Mouse (Mus musculus) CH12.LX (cell line): ENCODE measurements at regions not wholly inside any gene's neighbourhood (a gene's known extent, or its start where the extent isn't known, plus 50 kb on each side); places are given as distances from the start of the nearest gene placed in this dataset.

ENCODE experiments used
- DNase-seq: peaks from one replicate; pipeline ENCODE4 v3.0.0-alpha.2; 2013; ENCODE audit errors: extremely low read depth
- H3K27ac ChIP-seq: 2 replicates; pipeline ENCODE4 v1.5.1; 2012; ENCODE audit warnings: low read depth, mild to moderate bottlenecking, control low read depth, moderate library complexity; ENCODE audit not compliant: insufficient read depth
- H3K27me3 ChIP-seq: replicated peaks from 2 replicates; pipeline ENCODE3; 2012; ENCODE audit warnings: inconsistent platforms
- H3K36me3 ChIP-seq, 2 experiments: replicated peaks in 1 of 2; 2 replicates each; pipeline versions ENCODE3 to v1.6.1; 2012; ENCODE audit warnings: inconsistent platforms in 1 of 2, low read length in 1 of 2, mild to moderate bottlenecking in 1 of 2, mixed read lengths in 1 of 2, moderate library complexity in 1 of 2; ENCODE audit not compliant: control insufficient read depth in 1 of 2, insufficient read depth in 1 of 2
- H3K4me1 ChIP-seq, 2 experiments: 2 replicates each; pipeline ENCODE4 v1.6.1; 2012; ENCODE audit warnings: inconsistent platforms in 1 of 2, moderate library complexity in 1 of 2; ENCODE audit not compliant: insufficient read depth in 2 of 2, control insufficient read depth in 1 of 2
- H3K4me2 ChIP-seq: 2 replicates; pipeline ENCODE4 v1.6.1; 2012; ENCODE audit warnings: low read depth, mild to moderate bottlenecking, control low read depth; ENCODE audit not compliant: poor library complexity, insufficient read depth, severe bottlenecking
- H3K4me3 ChIP-seq, 3 experiments: fragments of 150-350 bp in 1 of 3; sonication (generic) in 1 of 3; replicated peaks in 1 of 3; 2 replicates each; pipeline versions ENCODE3 to v1.5.1; 2011 to 2012; ENCODE audit warnings: low read depth in 2 of 3, low read length in 2 of 3, mild to moderate bottlenecking in 2 of 3, moderate library complexity in 2 of 3, control low read depth in 1 of 3, improper control_type of control experiment in 1 of 3, inconsistent platforms in 1 of 3, mixed read lengths in 1 of 3; ENCODE audit not compliant: poor library complexity in 1 of 3
- H3K79me2 ChIP-seq: replicated peaks from 2 replicates; pipeline ENCODE4 v1.6.1; 2012; ENCODE audit warnings: mild to moderate bottlenecking, moderate library complexity; ENCODE audit not compliant: control insufficient read depth, poor library complexity, insufficient read depth, severe bottlenecking; ENCODE audit errors: extremely low read depth
- H3K9ac ChIP-seq: 2 replicates; pipeline ENCODE4 v1.6.1; 2012; ENCODE audit warnings: low read depth, mild to moderate bottlenecking, control low read depth, moderate library complexity; ENCODE audit not compliant: insufficient read depth
- H3K9me3 ChIP-seq: replicated peaks from 2 replicates; pipeline ENCODE3; 2012; ENCODE audit warnings: low read length, inconsistent platforms, mixed read lengths
- CHD1 ChIP-seq: IDR thresholded peaks from 2 replicates; pipeline ENCODE4 v1.6.1; 2012; ENCODE audit warnings: low read depth, low read length, improper control_type of control experiment, inconsistent platforms
- ELF1 ChIP-seq: IDR thresholded peaks from 2 replicates; pipeline ENCODE4 v1.6.1; 2014; ENCODE audit warnings: low read depth, mild to moderate bottlenecking, inconsistent platforms, low read length, improper control_type of control experiment
- ETS1 ChIP-seq: conservative IDR thresholded peaks from 2 replicates; pipeline ENCODE4 v1.6.1; 2012; ENCODE audit warnings: low read depth, mild to moderate bottlenecking, inconsistent platforms, low read length, improper control_type of control experiment, moderate library complexity
- GABPA ChIP-seq: IDR thresholded peaks from 2 replicates; pipeline ENCODE4 v1.6.1; 2012; ENCODE audit warnings: low read depth, low read length, improper control_type of control experiment, inconsistent platforms; ENCODE audit not compliant: insufficient replicate concordance
- HCFC1 ChIP-seq: IDR thresholded peaks from 2 replicates; pipeline ENCODE4 v1.6.1; 2012; ENCODE audit warnings: low read depth, mild to moderate bottlenecking, inconsistent platforms, low read length, improper control_type of control experiment
- IRF4 ChIP-seq: IDR thresholded peaks from 2 replicates; pipeline ENCODE4 v1.6.1; 2014; ENCODE audit warnings: low read depth, mild to moderate bottlenecking, inconsistent platforms, low read length, improper control_type of control experiment
- JUN ChIP-seq: IDR thresholded peaks from 2 replicates; pipeline ENCODE4 v1.6.1; 2011; ENCODE audit warnings: low read depth, mild to moderate bottlenecking, low read length, improper control_type of control experiment, moderate library complexity; ENCODE audit not compliant: insufficient read depth
- MAFK ChIP-seq: IDR thresholded peaks from 2 replicates; pipeline ENCODE4 v1.6.1; 2011; ENCODE audit warnings: low read length, improper control_type of control experiment; ENCODE audit not compliant: insufficient replicate concordance
- MAX ChIP-seq: IDR thresholded peaks from 2 replicates; pipeline ENCODE4 v1.6.1; 2011; ENCODE audit warnings: low read length, improper control_type of control experiment
- MXI1 ChIP-seq: IDR thresholded peaks from 2 replicates; pipeline ENCODE4 v1.6.1; 2011; ENCODE audit warnings: mild to moderate bottlenecking, low read depth, low read length, improper control_type of control experiment
- NRF1 ChIP-seq: IDR thresholded peaks from 2 replicates; pipeline ENCODE4 v1.6.1; 2014; ENCODE audit warnings: low read depth, mild to moderate bottlenecking, inconsistent platforms, low read length, improper control_type of control experiment, moderate library complexity
- PAX5 ChIP-seq: IDR thresholded peaks from 2 replicates; pipeline ENCODE4 v1.6.1; 2012; ENCODE audit warnings: low read length, inconsistent platforms, mixed read lengths
- POLR2AphosphoS2 ChIP-seq: IDR thresholded peaks from 2 replicates; pipeline ENCODE4 v1.6.1; 2011; ENCODE audit warnings: low read depth, low read length, improper control_type of control experiment
- RAD21 ChIP-seq: IDR thresholded peaks from 2 replicates; pipeline ENCODE4 v1.6.1; 2011; ENCODE audit warnings: low read depth, mild to moderate bottlenecking, low read length, improper control_type of control experiment, moderate library complexity
- RCOR1 ChIP-seq: conservative IDR thresholded peaks from 2 replicates; pipeline ENCODE4 v1.6.1; 2012; ENCODE audit warnings: low read depth, mild to moderate bottlenecking, inconsistent platforms, low read length, improper control_type of control experiment
- SMC3 ChIP-seq: IDR thresholded peaks from 2 replicates; pipeline ENCODE4 v1.6.1; 2011; ENCODE audit warnings: low read depth, low read length, improper control_type of control experiment
- UBTF ChIP-seq: IDR thresholded peaks from 2 replicates; pipeline ENCODE4 v1.6.1; 2012; ENCODE audit warnings: low read depth, mild to moderate bottlenecking, inconsistent platforms, low read length, improper control_type of control experiment, moderate library complexity
- ZC3H11A ChIP-seq: IDR thresholded peaks from 2 replicates; pipeline ENCODE4 v1.6.1; 2012; ENCODE audit warnings: low read depth, mild to moderate bottlenecking, inconsistent platforms, low read length, improper control_type of control experiment
- ZKSCAN1 ChIP-seq: IDR thresholded peaks from 2 replicates; pipeline ENCODE4 v1.6.1; 2012; ENCODE audit warnings: low read depth, inconsistent platforms, low read length, improper control_type of control experiment, borderline replicate concordance
- ZNF384 ChIP-seq: IDR thresholded peaks from 2 replicates; pipeline ENCODE4 v1.6.1; 2012; ENCODE audit warnings: low read depth, low read length, improper control_type of control experiment, inconsistent platforms
- dilution Hi-C: fragments of 300-500 bp; cut with MboI; formaldehyde crosslinking; loops from 2 replicates; pipeline ENCODE4 v1.14.3; 2020; ENCODE audit warnings: low sequenced_read_pairs; ENCODE audit not compliant: extremely low pct_unique_long_range_greater_than_20kb, extremely low pct_ligation_motif_present
- in situ Hi-C: fragments of 300-500 bp; cut with MboI; formaldehyde crosslinking; loops from 3 replicates; pipeline ENCODE4 v1.14.3; 2019; ENCODE audit warnings: low sequenced_read_pairs, low pct_ligation_motif_present, low pct_unique_long_range_greater_than_20kb, mixed read lengths

- Histone ChIP-seq H3K36me3 (no peaks in the 10 kb centered on the region), H3K27ac (no peak overlapping the region), H3K4me1 (no peaks in the 10 kb centered on the region), H3K9ac (no peak overlapping the region), H3K27me3 (peaks cover 58% of the 10 kb centered on the region), H3K79me2 (no peaks in the 10 kb centered on the region), H3K4me3 (no peak overlapping the region), H3K4me2 (no peak overlapping the region), H3K9me3 (peaks cover 9% of the 10 kb centered on the region)
- dilution Hi-C loops: no loop called here
- in situ Hi-C loops: no loop called here
- no peak for TF ChIP-seq MXI1
- TF ChIP-seq MAX: no peak
- TF ChIP-seq ZKSCAN1: no peak
- TF ChIP-seq NRF1: no peak
- no peak for TF ChIP-seq ZC3H11A
- no peak for TF ChIP-seq PAX5
- TF ChIP-seq IRF4: no peak
- TF ChIP-seq ETS1: no peak
- no peak for TF ChIP-seq HCFC1
- no peak for TF ChIP-seq MAFK
- no peak for TF ChIP-seq CHD1
- TF ChIP-seq ELF1: no peak
- no peak for DNase-seq
These were observed 89.4 kb downstream of the Snrpe start for GRCm38 (mm10) chr1:133520652-133521051.

DNA sequence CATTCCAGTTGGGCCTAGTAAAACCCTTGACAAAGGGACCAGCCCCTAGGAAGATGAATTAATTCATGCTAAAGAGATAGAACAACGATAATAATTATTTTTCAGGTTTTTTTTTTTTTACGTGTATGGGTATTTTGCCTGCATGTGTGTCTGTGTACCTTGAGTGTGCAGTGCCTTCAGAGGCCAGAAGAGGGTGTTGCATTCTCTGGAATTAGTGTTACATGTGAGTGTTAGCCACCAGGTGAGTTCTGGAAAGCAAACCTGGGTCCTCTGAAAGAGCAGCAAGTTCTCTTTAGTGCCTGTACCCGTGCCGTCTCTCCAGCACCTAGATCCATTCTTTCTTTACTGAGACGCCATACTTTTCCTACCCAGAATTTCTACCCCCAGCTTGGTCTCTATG lies 92.8 kb upstream of the Sox13 start:
- TF ChIP-seq UBTF (no peak), JUN (no peak), POLR2AphosphoS2 (no peak), RCOR1 (no peak), RAD21 (no peak), ZNF384 (no peak), GABPA (no peak), SMC3 (no peak)
- TF ChIP-seq, all 38 proteins: peak for 0
- no peak for DNase-seq
- Histone ChIP-seq H3K27me3 (peaks cover 72% of the 10 kb centered on the region), H3K36me3 (no peaks in the 10 kb centered on the region), H3K79me2 (no peaks in the 10 kb centered on the region), H3K9ac (no peak overlapping the region), H3K4me2 (no peak overlapping the region), H3K4me3 (no peak overlapping the region), H3K9me3 (peaks cover 2% of the 10 kb centered on the region), H3K4me1 (no peaks in the 10 kb centered on the region), H3K27ac (no peak overlapping the region)
- in situ Hi-C loops (no loop called here), dilution Hi-C loops (no loop called here)
